Mouse (Mus musculus) CH12F3 (cell line): ENCODE measurements around the gene 1700029P11Rik.

Experiments
- in situ Hi-C: fragments of 300-500 bp; cut with MboI; formaldehyde crosslinking; loops from 2 replicates; pipeline ENCODE4 v1.14.3; 2020; ENCODE audit warnings: low sequenced_read_pairs

The 1700029P11Rik gene

DNA sequence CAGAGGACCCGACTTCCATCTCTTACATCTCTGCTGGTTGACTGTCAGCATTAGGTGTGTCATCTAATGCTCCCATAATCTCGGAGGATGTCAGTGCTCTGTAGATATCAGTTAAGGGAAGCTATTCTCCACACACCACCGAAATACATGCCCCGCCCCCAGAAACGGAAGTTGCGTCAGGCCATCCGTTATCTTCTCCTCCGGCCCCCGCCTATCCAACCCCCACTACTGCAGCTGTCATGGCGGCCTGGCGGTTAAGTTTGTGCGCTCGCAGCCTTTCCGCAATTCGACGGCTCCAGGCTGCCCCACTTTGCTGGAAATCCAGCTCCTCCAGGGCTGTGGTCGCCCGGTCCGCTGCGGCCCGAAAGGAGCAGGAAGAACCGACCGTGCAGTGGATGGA is at the start of gene 1700029P11Rik:
1700029P11Rik (plus strand) TSS at position 220 of the 400 bp plus-strand sequence.
- in situ Hi-C loops: no loop called here

DNA sequence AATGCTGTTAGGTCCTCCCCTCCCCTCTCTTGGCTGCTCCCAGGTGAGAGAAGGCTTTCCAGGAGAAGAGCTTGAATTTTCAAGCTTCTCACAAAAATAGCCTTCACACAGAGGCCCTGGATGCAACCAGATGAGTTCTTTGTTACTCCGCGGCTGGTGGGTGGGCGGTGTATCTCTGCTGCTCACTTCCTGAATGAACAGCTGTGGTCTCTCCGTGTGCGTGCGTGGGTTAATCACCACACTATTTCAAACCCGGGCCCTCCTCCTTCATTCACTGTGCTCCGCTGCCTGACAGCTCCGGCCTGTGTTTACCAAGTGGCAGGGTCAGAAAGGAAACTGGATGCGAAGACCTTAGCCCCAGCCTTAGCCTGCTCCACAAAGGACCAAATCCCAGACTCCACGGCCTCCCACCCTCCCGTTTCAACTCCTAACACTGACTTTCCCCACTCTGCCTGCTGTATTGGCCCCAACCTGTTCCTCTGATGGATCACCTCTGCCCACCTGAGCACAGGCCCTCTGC is 47.3 kb upstream of the 1700029P11Rik start:
- in situ Hi-C loops: no loop called here

DNA sequence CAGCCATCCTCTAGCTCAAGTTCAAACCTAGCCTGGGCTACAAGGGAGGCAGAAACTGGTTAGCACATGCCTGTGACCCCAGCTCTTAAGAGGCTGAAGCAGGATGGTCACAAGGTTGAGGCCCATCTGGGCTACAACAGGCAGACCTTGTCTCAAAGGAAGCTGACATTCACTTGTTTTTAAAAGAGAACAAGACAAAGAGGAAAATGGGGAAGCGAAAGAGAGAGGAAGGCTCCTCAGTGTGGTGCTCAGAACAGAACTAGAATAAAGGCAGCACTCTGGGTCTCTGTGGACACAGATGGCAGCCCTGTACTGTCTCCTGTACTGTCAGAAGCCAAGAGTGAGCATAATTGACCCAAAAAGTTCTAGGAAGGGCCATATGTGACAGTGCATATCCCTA is 46.4 kb upstream of the 1700029P11Rik start:
- in situ Hi-C loops: no loop called here

DNA sequence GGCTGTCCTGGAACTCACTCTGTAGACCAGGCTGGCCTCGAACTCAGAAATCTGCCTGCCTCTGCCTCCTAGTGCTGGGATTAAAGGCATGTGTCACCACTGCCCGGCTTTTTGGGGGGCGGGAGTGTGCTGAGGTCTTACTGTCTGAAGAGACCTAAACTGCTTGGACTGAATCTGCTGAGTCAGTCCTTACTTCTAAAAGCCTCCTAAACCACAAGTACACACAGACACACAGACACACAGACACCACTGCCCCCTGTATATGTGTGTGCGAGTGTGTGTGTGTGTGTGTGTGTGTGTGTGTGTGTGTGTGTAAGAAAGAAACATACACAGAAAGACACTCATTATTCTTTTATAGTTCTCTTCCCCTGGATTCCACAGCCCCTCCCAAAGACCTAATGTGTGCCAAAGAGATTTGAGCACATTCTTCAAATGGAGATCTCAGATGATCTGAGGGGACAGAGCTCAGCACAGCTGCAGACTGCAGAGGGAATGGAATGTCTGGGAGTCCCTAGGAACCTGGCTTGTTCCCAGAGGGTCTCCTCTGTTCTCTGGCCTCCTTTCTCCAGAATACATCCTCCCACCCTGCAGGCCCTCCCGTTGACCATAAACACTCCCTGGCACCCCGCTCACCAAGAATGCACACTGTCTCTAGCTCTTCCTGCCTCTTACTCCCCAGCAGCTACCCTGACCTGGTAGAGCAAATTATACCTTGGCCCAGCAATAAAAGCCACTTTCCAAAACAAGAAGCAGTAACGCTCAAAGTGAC is 44.3 kb upstream of the 1700029P11Rik start:
- in situ Hi-C loops: no loop called here

DNA sequence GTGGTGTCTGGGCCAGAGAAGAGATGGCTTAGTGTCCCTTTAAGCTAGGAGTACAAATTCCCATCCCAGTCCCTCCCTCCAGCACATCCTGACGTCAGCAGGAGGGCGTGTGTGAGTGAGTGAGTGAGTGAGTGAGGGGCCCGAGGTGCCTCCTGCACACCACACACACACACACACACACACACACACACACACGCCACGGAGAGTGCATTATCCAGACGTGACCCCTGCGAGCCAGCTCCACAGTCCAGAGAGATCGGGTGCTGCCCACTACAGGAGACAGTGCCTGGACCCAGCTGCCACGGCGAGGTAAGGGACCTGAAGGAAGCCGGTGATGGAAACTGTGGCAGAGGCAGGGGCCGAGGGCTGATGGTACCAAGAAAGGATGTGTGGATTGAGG is 43.7 kb upstream of the 1700029P11Rik start, which contains the start of gene Csdc2:
Csdc2 (plus strand) TSS at position 81 of the 400 bp plus-strand sequence.
- in situ Hi-C loops: no loop called here

DNA sequence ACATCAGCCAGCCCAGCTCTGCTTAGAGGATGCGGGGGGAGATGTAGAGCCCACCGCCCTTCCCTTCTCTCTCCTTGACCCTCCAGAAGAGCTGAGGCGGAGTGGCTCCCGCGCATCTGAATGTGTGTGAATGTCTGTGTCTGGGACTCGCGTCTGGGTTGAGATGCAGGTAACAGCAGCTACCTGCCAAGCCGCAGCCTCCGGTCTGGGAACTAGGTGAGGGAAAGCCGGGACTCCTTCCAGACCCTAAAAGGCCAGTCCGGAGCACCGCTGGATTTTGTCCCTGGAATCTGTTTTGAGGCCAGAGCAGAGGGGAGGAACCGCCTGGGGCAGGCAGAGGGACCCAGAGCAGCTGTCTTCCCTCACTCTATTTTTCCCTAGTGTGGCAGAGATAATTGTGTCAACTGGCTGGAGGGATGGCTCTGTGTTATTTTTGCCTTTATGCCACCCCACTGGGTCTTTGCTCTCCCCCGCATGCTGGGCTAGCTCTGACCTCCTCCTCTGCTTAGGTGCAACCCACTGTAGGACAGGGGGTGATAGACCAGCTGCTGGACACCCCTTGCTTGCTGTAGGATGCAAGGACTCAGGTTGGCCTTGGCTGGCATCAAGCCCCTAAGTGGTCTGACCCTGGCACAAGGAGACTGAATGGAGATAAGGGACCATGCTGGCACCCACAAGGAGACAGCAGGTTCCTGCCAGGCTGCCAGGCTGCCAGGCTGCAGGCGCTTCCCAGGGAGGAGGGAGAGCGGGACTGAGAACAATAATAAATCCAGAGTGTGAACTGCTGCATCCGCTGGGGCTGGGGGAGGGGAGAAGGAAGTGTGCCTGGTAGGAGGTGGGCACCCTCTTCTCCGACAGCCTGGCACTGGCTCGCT is 43.0 kb upstream of the 1700029P11Rik start:
- in situ Hi-C loops: no loop called here

- in situ Hi-C loops: no loop called here
These were observed 42.1 kb upstream of the 1700029P11Rik start for GRCm38 (mm10) chr15:81938246-81938645.

DNA sequence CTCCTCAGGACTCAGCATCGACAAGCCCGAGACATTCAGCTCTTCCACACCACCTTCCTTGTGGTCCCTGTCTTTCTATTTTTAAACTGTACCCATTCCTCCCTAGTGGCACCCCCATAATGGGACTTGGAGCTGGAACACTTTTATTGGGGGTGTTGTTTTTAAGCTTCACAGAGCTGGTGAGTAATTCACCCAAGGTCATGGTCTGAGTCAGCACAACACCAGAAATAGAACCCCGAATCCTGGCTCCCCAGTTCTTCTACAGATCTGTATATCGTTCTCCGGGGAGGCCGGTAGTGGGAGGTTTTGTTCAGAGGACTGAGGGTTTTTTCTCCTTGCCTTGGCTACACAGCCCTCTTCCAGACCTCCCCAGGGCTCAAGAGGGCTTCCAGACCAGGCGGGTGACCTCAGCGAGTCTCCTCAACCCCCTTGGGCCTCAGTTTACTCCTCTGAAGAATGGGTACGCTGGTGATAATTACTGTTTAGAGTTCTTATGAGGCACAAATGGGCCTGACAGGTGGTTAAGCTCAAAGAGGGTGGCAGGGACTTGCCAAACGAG is 41.1 kb upstream of the 1700029P11Rik start:
- in situ Hi-C loops: no loop called here

- in situ Hi-C loops: no loop called here
These were observed 40.6 kb upstream of the 1700029P11Rik start for GRCm38 (mm10) chr15:81939774-81940173.

DNA sequence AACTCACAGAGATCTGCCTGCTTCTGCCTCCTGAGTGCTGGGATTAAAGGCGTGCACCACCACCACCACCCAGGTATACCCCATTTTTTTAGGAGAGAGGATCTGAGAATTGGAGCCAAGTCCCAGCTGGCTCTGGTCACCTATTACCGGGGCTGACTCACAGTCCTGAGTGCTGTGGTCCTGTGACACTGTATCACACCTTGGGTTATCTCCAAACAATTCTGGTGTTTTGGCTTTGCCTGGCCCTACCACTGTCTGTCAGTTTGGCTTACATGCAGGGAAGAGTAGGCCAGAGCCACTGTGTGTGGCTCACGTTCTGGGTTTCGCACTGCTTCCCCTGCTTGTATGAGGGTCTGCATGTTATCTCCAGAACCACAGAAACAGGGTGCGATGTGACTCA is 40.1 kb upstream of the 1700029P11Rik start:
- in situ Hi-C loops: no loop called here

DNA sequence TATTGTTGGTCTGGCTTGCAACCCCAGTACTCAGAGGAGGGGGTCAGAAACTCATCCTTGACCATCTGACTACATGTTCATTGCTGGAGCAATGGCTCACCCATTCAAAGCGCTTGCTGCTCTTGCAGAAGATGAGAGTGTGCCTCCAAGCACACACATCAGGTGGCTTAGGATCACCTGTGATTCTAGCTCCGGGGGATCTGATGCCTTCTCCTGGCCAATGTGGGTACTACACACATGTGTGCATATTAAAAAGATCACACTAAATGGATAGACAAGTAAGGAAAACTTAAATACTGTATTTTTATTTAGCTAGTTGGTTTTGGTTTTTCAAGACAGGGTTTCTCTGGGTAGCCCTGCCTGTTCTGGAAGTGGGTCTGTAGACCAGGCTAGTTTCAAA is 39.3 kb upstream of the 1700029P11Rik start:
- in situ Hi-C loops: no loop called here

DNA sequence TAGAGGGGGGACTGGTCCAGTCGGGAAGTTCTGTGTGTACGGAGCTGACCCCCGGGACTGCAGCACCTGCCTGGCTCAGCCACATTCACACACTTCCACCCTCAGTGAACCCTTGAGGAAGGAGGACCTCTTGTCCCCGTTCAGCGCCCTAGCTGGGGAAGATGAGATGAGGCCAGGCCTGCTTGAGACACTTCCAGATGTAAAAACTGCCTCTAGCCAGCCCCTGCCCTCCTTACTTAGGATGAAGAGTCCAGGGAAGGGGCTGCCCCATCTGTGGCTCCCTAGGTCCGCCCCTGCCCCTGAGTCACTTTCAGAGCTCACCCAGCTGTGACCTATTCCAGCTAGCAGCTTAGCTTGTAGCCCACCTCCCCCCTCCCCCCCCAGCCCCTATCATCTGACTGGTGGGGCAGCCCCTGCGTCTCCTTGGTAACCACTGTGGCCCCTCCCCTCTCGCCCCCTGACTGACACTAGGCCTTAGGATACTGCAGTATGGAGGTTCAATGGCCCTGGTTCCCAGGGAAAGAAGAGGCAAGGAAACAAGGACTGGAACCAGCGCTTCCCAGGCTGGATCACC is 37.1 kb upstream of the 1700029P11Rik start:
- in situ Hi-C loops: no loop called here

GRCm38 (mm10) chr15:81949076-81949475 is 31.3 kb upstream of the 1700029P11Rik start:
- in situ Hi-C loops: no loop called here

DNA sequence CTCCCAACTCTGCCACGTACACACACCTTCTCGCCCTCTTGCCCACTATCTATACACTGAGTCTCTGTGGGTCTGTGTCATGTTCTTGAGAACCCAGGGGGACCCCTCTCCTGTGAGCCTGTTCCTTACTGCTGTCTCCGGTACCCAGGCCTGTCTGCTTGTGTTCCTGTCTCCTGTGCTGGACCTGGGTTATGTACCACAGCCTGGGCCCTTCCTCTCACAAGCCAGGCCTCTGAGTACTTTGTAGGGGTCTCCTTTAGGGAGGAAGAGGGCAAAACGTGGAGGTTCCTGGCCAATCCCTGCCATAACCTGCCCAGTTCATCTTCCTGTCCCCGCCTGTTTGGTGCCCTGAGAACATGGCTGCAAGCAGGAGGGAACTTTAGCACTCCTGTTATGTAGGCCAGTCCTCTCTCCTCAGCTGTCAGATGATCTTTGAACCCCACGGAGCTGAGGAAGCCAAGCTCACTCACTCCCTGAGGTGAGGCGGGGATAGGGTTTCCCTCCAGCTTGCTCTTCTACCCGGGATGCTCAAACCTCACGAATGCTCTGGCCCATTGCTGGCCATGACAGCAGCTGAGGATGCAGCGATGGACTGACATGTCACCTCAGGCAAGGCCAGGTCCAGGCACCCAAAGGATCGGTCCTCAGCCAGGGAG is 30.7 kb upstream of the 1700029P11Rik start:
- in situ Hi-C loops: no loop called here

DNA sequence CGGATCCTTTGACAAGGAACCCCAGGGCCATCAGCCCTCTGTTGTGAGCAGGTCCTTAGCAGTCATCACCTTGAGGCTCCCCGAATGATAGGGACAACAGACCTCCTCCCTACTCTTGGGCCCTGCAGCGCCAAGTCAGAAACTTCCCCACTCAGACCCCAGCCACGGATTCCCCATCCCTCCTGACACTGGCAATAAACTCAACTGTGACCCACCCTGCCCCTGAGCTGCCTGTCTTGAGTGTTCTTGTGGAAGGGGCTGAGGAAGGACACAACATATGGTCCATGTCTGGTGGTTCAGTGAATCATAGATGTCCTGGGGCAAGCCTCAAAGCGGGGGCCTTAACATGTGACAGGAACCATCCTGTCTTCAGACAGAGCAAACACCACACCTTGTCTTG is 29.6 kb upstream of the 1700029P11Rik start:
- in situ Hi-C loops: no loop called here

GRCm38 (mm10) chr15:81951159-81951558 is 29.2 kb upstream of the 1700029P11Rik start:
- in situ Hi-C loops: no loop called here

DNA sequence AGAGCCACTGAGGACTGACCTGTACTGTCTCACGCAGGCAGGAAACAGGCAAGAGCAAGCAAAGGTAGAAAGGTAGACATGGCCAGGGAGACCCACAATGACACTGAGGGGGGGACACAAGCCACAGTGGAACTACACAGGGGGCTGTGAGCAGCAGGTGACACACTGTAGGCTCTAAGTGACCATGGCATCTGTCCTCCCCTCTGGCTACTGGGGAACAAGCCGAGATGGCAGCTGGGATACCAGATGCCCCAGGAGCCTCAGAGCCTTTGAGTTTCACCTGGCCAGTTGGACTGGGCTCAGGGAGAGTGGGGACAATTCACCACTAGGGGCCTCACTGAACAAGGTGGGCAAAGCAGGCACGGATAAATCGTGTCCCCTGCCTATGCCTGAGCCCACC is 28.0 kb upstream of the 1700029P11Rik start:
- in situ Hi-C loops: no loop called here

- in situ Hi-C loops: no loop called here
These were observed 26.2 kb upstream of the 1700029P11Rik start for GRCm38 (mm10) chr15:81954151-81954583.

- in situ Hi-C loops: no loop called here
These were observed 25.6 kb upstream of the 1700029P11Rik start for GRCm38 (mm10) chr15:81954716-81955115.

- in situ Hi-C loops: no loop called here
These were observed 24.9 kb upstream of the 1700029P11Rik start for GRCm38 (mm10) chr15:81955414-81955813.
